Mouse (Mus musculus) midbrain, embryonic 16.5 days (tissue): Measurements from ENCODE around the gene Gm13698. TPM values are rescaled to one million over a fixed set of nuclear protein-coding genes. Genes with fewer than 3 reads are reported as not detected.
"Not testable (repeated sequence)": the region's sequence is repeated elsewhere in the genome, so short reads cannot be mapped to it uniquely, and the experiment has no call there.

Experiments used
- ATAC-seq: fragments of 200-750 bp; cut with Nextera tagmentation; 2 replicates; pipeline ENCODE4 v1.8.0; 2017; ENCODE audit warnings: moderate TSS enrichment
- H3K27ac ChIP-seq: fragments of 300-500 bp; sonication (generic); 2 replicates; pipeline ENCODE4 v1.5.1; 2014; ENCODE audit warnings: mild to moderate bottlenecking, low read length, mixed read lengths
- H3K27me3 ChIP-seq: fragments of 300-500 bp; sonication (generic); 2 replicates; pipeline ENCODE4 v1.6.1; 2014; ENCODE audit warnings: low read depth, low read length, mixed read lengths; ENCODE audit not compliant: control insufficient read depth, insufficient read depth
- H3K36me3 ChIP-seq: fragments of 300-500 bp; sonication (generic); 2 replicates; pipeline ENCODE4 v1.6.1; 2014; ENCODE audit warnings: mild to moderate bottlenecking, low read length, moderate library complexity, mixed read lengths; ENCODE audit not compliant: control insufficient read depth, insufficient read depth
- H3K4me1 ChIP-seq: fragments of 300-500 bp; sonication (generic); 2 replicates; pipeline ENCODE4 v1.6.1; 2014; ENCODE audit warnings: mild to moderate bottlenecking, low read length, mixed read lengths; ENCODE audit not compliant: control insufficient read depth, insufficient read depth
- H3K4me2 ChIP-seq: fragments of 300-500 bp; sonication (generic); 2 replicates; pipeline ENCODE4 v1.6.1; 2014; ENCODE audit warnings: mild to moderate bottlenecking, low read length, mixed read lengths
- H3K4me3 ChIP-seq: fragments of 300-500 bp; sonication (generic); 2 replicates; pipeline ENCODE4 v1.5.1; 2014; ENCODE audit warnings: low read depth, mild to moderate bottlenecking, low read length, moderate library complexity, mixed read lengths
- H3K9ac ChIP-seq: fragments of 300-500 bp; sonication (generic); 2 replicates; pipeline ENCODE4 v1.6.1; 2014; ENCODE audit warnings: low read depth, low read length, mixed read lengths
- H3K9me3 ChIP-seq: fragments of 300-500 bp; sonication (generic); replicated peaks from 2 replicates; pipeline ENCODE4 v1.6.1; 2014; ENCODE audit warnings: mild to moderate bottlenecking, low read length, mixed read lengths; ENCODE audit not compliant: control insufficient read depth, poor library complexity, severe bottlenecking
- WGBS: fragments of 180-500 bp; shearing (Covaris S2); extraction: QIAGEN DNeasy Blood & Tissue Kit; methylation state at CpG from one replicate; pipeline ENCODE4 v1.1.7; 2014; 5-methylcytosine and 5-hydroxymethylcytosine counted together
- polyA plus RNA-seq: library from polyadenylated mRNA; unstranded; fragments of >200 nt; fragmentation: Nextera tagmentation; extraction: Ambion mirVana; gene quantifications from 2 replicates; pipeline ENCODE4 v1.2.1, GENCODE M21; 2015

Gene Gm13698
- polyA plus RNA-seq, result not detected in 2 replicates

- not testable (repeated sequence) for H3K4me1 ChIP-seq, H3K27ac ChIP-seq, H3K4me3 ChIP-seq, H3K36me3 ChIP-seq, H3K4me2 ChIP-seq, ATAC-seq, H3K9me3 ChIP-seq, H3K27me3 ChIP-seq, H3K9ac ChIP-seq
- WGBS, result no CpG with 5 or more reads among the region's 6 CpGs
These were observed at the start of gene Gm13698 for GRCm38 (mm10) chr2:83955393-83955792. Gene Gm13698 (plus strand): TSS chr2:83955693.

DNA sequence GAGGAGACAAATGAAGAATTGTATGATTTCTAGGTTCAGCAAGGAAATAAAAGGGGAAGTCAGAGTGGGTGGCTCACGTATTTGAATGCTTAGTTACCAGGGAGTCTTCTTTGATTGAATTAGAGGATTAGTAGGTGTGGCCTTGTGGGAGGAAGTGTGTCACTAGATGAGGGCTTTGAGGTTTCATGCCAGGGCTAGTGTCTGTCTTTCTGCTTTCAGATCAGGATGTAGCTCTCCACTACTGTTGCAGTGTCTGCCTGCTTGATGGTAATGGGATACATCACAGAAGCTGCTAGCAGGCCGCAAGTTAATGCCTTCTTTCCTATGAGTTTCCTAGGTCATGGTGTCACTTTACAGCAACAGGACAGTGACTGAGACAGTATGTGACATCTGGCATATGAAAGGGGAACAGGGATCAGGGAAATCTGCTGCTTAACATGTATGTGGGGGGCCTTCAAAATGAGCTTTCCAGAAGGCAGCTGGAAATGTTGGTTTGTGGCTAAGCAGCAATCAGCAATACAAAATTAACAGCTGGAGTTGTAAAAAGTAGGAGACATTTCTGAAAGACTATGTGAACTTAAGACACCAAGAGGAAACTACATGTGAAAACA, 25.9 kb upstream of the Gm13698 start:
- no peak overlapping the region for H3K27ac ChIP-seq
- no peak for ATAC-seq
- no peaks in the 10 kb centered on the region for H3K9me3 ChIP-seq
- H3K4me1 ChIP-seq, result no peaks in the 10 kb centered on the region
- H3K36me3 ChIP-seq, result no peaks in the 10 kb centered on the region
- no peak overlapping the region for H3K9ac ChIP-seq
- no peak overlapping the region for H3K4me3 ChIP-seq
- WGBS, result 31% methylated on average over 2 of the region's 2 CpGs
- no peak overlapping the region for H3K4me2 ChIP-seq
- no peaks in the 10 kb centered on the region for H3K27me3 ChIP-seq

GRCm38 (mm10) chr2:83940931-83941361, 14.5 kb upstream of the Gm13698 start, which contains the start of gene Zswim2:
Gene Zswim2 (minus strand): TSS chr2:83941228.
- Histone ChIP-seq H3K9ac (peak within 1 kb of the TSS; percentile 50), H3K27me3 (no peaks in the 10 kb centered on the region), H3K4me2 (peak within 1 kb of the TSS; percentile 72), H3K36me3 (no peaks in the 10 kb centered on the region), H3K27ac (peak within 1 kb of the TSS; percentile 61), H3K9me3 (no peaks in the 10 kb centered on the region), H3K4me3 (peak within 1 kb of the TSS; percentile 42), H3K4me1 (peaks cover 6% of the 10 kb centered on the region; the same call in 1 of the 2 replicates)
- WGBS, result under 1% methylated on average over 20 of the region's 20 CpGs
- ATAC-seq, result peak; percentile 100

DNA sequence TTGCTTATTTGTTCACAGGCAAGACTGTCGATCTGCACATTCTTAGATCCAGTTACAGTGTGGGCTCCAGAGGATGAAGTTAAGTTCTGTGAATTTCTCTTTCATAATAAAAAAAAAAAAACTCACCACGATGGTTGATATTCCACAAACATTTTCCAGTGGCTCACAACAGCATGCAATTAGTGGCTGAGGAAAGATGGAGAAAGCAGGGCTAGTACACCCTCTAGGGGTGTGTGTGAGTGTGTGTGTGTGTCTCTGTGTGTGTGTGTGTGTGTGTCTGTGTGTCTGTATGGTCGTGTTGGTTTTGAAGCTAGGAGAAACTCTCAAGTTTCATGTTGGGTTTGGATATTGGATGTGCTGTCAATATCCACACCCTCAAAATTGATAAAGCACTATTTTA, 14.1 kb upstream of the Gm13698 start:
- H3K4me1 ChIP-seq, result peaks cover 6% of the 10 kb centered on the region; the same call in 1 of the 2 replicates
- ATAC-seq, result peak; percentile 70
- H3K4me3 ChIP-seq, result peak overlapping the region; percentile 42
- H3K36me3 ChIP-seq, result no peaks in the 10 kb centered on the region
- no peak overlapping the region for H3K9ac ChIP-seq
- WGBS, result 22% methylated on average over 3 of the region's 3 CpGs
- peak overlapping the region; percentile 72 for H3K4me2 ChIP-seq
- H3K27me3 ChIP-seq, result no peaks in the 10 kb centered on the region
- no peaks in the 10 kb centered on the region for H3K9me3 ChIP-seq
- no peak overlapping the region for H3K27ac ChIP-seq

DNA sequence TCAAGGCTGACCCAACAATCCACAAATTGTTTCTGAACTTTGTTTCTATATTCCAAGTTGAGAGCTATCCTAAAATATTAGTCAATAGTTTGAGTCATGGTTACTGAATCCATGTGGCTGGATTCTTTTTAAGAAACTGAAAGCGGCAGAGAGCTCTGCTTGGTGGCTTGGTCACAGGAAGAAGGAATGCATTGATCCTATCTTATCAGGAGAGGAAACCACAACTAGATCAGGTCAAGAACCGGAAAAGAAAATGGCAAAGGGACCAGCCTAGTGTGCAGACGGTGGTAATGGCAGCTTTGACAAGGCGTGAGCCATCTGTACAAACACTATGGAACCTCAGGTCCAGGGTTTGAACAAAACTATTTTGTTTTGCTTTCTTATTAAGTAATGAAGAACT, 13.7 kb upstream of the Gm13698 start:
- H3K36me3 ChIP-seq, result no peaks in the 10 kb centered on the region
- no peak overlapping the region for H3K9ac ChIP-seq
- 81% methylated on average over 4 of the region's 4 CpGs for WGBS
- H3K4me2 ChIP-seq, result no peak overlapping the region
- H3K27ac ChIP-seq, result no peak overlapping the region
- ATAC-seq, result no peak
- no peaks in the 10 kb centered on the region for H3K9me3 ChIP-seq
- H3K4me1 ChIP-seq, result peaks cover 6% of the 10 kb centered on the region; the same call in 1 of the 2 replicates
- H3K27me3 ChIP-seq, result no peaks in the 10 kb centered on the region
- H3K4me3 ChIP-seq, result no peak overlapping the region

- H3K36me3 ChIP-seq, H3K4me3 ChIP-seq, ATAC-seq, H3K9ac ChIP-seq, H3K27ac ChIP-seq, H3K4me1 ChIP-seq, H3K9me3 ChIP-seq, H3K27me3 ChIP-seq, H3K4me2 ChIP-seq: not testable (repeated sequence)
- WGBS, result no CpG with 5 or more reads among the region's 6 CpGs
These were observed 5.7 kb downstream of the Gm13698 start, which contains the start of gene Gm13693 for GRCm38 (mm10) chr2:83961203-83961602. Gene Gm13693 (plus strand): TSS chr2:83961503.

DNA sequence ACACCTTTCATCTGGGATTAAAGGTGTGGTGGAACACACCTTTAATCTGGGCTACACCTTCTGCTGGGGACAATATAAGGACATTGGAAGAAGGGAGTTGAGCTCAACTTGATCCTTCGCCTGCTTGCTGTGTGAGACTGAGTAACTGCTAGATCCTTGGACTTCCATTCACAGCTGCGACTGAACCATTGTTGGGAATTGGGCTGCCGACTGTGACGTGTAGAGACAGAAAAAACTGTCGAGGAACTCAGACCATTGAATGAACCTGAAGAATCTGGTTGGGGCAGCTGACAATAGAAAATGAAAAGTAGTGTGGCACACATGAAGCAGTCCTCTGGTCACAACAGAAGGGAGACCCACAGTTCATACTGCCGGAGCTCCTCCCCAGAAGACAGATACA, 11.5 kb downstream of the Gm13698 start, which contains the start of gene Gm13695:
Gm13695 (plus strand) TSS at position 301 of the 400 bp plus-strand sequence.
- WGBS, result no CpG with 5 or more reads among the region's 6 CpGs
- not testable (repeated sequence) for H3K9ac ChIP-seq, H3K9me3 ChIP-seq, ATAC-seq, H3K27ac ChIP-seq, H3K27me3 ChIP-seq, H3K36me3 ChIP-seq, H3K4me3 ChIP-seq, H3K4me2 ChIP-seq, H3K4me1 ChIP-seq

- not testable (repeated sequence) for H3K4me2 ChIP-seq, H3K9ac ChIP-seq, ATAC-seq
These were observed 17.3 kb downstream of the Gm13698 start, which contains the start of gene Gm13696 for GRCm38 (mm10) chr2:83972823-83973222. Gene Gm13696 (plus strand): TSS chr2:83973123.

DNA sequence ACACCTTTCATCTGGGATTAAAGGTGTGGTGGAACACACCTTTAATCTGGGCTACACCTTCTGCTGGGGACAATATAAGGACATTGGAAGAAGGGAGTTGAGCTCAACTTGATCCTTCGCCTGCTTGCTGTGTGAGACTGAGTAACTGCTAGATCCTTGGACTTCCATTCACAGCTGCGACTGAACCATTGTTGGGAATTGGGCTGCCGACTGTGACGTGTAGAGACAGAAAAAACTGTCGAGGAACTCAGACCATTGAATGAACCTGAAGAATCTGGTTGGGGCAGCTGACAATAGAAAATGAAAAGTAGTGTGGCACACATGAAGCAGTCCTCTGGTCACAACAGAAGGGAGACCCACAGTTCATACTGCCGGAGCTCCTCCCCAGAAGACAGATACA, 23.1 kb downstream of the Gm13698 start, which contains the start of gene Gm13694:
Gm13694 (plus strand) TSS at position 301 of the 400 bp plus-strand sequence.
- not testable (repeated sequence) for H3K4me2 ChIP-seq, ATAC-seq, H3K9me3 ChIP-seq, H3K27ac ChIP-seq, H3K36me3 ChIP-seq, H3K9ac ChIP-seq, H3K4me3 ChIP-seq, H3K4me1 ChIP-seq, H3K27me3 ChIP-seq
- WGBS, result no CpG with 5 or more reads among the region's 6 CpGs

More at GRCm38 (mm10) chr2:83972823-83973222, 17.3 kb downstream of the Gm13698 start, which contains the start of gene Gm13696:
- H3K4me1 ChIP-seq, H3K36me3 ChIP-seq, H3K4me3 ChIP-seq, H3K27ac ChIP-seq, H3K27me3 ChIP-seq, H3K9me3 ChIP-seq: not testable (repeated sequence)
- WGBS, result no CpG with 5 or more reads among the region's 6 CpGs
